Mouse (Mus musculus): Measurements from ENCODE around the gene Tead2.

GRCm38 (mm10) chr7:45215673-45216441 lies at the start of gene Tead2:
- TF ChIP-seq TAL1 (IDR thresholded peaks at IDR 0.05; ENCODE audit: low read length) (no peak), GATA1 (IDR thresholded peaks at IDR 0.05; ENCODE audit: low read length) (no peak)
